Mouse (Mus musculus): Measurements from ENCODE around the gene Hyal3. TPM values are rescaled to one million over a fixed set of nuclear protein-coding genes. Genes with fewer than 3 reads are reported as not detected.

The Hyal3 gene
- total RNA-seq, 1 experiment from 2014 or later: 0.87 TPM

DNA sequence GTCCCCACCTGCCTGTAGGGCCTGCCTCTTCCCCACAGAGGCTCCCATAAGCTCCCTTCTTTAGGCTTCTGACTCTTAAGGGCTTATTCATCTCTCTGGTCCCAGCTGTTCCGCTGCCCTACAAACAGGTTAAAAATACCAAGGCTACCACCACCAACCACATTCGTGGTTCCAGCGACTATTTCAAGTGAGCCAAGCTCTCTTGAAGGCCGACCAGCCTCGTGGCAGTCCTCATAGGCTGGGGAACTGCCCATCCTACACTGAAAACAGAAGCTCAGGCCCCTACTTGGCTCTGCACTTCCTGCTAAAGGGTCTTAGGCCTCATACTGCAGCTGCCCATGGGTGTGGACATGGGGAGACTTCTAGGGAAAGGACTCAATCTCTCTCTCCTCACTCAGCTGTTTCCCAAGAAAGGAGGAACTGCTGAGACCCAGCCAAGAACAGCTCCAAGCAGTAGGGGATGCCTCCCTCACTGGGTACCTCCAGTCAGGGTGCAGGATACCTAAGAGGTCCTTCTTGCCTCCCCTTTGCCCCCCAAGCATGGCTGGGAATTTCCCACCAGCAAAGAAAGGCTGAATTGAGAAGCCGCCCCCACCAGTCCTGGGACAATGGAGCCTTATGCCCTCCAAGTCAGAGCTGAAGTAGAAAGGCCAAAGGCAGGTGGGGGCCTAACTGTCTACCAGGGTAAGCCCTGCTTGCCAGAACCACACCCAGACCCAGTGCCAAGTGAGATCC, 31.0 kb downstream of the Hyal3 start:
- ATAC-seq (replicated peaks; ENCODE audit: low read depth, poor library complexity, severe bottlenecking): peak; percentile 6; the same call in 1 of the 2 replicates

DNA sequence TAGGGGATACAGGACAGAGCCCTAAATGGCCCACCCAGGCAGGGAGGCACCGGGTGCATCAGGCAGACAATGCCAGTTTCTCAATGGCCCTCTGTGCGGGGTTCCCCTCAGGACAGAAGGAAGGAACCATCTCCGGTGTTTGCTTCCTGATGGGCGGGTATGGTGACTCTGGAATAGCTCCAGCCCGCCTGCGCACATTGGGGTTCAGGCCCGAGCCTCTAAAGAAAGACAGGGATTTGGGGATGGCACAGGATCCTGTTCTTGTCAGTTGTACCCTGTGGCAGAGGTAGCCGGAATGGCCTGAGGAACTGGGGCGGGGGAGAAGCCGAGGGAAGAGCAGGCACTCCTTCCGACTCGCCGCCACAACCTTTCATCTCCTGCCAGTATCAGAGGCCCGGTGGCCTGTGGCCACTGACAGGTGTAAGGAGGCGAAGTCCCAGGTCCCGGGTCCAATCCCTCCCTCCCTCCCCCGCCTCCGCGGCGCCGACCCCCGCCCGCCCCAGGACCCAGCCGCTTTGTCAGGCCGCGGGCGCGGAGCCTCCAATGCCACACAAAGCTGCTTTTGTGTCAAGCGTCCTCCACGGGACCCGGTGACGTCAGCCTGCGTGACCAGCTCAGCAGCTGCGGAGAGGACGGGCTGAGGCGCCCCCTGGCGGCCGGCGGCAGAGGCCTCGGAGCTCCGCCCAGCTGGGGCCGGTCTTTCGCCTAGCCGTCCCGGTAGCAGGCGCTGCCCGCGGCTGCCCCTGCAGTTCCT, 31.8 kb downstream of the Hyal3 start:
- ATAC-seq (replicated peaks; ENCODE audit: low read depth, poor library complexity, severe bottlenecking): peak; percentile 83

DNA sequence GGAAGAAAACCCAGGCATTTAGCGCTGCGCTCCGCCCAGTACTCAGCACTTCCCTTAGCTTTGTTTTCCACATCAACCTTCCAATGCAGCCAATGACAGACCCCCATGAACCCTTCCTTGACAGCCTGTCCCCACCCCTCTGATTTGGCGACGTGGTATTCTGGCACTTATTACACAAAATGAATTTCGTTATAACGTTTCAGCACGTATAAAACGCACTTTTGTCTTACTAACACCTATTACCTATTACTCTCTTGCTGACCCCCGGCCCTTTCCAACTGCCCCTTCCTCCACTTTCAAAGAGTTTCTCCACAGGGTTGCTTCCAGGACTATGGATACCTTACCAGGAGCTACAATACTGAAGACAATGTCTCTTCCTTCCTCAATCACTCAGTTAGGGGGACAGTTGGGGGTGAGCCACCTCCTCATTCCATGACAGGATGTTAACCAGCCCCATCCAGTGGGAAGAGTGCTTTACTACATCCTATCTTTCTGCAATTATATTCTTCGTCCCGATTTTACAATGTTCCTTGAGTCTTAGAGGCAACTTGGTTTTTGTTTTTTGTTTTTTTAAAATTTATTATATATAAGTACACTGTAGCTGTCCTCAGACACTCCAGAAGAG, 32.4 kb downstream of the Hyal3 start:
- no peak; the same call in 1 of the 2 replicates for ATAC-seq (replicated peaks; ENCODE audit: low read depth, poor library complexity, severe bottlenecking)

DNA sequence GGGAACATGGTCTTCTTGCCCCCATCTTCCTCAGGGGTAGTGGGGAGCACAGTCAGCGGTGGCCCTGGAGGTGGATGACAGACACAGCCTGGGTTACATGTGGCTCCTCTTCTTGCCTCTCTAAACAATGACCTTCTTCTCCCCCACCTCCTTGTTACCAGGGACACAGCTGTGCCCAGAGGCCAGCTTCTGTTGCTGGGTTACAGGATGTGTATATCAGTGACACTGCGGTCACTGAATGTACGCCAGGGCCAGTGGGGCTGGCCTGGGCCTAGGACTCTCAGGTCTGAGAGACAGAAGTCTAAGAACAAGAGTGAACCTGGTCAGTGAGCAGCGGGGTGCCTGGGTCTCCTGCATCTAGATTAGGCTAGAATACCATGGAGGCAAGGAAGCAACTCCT, 34.4 kb downstream of the Hyal3 start:
- no peak for ATAC-seq (replicated peaks; ENCODE audit: low read depth, poor library complexity, severe bottlenecking)

DNA sequence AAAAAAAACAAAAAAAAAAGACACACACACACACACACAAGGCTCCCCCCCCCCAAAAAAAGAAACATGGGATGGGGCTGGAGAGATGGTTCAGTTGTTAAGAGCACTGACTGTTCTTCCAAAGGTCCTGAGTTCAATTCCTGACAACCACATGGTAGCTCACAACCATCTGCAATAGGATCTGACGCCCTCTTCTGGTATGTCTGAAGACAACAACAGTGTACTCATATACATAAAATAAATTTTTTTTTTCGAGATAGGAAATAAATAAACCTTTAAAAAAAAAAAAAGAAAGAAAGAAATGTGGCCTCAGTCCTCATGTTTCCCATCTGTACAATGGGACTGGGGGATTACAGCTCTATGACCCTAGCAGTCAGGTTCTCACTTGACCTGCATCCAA, 36.8 kb downstream of the Hyal3 start:
- ATAC-seq (replicated peaks; ENCODE audit: low read depth, poor library complexity, severe bottlenecking): no peak

DNA sequence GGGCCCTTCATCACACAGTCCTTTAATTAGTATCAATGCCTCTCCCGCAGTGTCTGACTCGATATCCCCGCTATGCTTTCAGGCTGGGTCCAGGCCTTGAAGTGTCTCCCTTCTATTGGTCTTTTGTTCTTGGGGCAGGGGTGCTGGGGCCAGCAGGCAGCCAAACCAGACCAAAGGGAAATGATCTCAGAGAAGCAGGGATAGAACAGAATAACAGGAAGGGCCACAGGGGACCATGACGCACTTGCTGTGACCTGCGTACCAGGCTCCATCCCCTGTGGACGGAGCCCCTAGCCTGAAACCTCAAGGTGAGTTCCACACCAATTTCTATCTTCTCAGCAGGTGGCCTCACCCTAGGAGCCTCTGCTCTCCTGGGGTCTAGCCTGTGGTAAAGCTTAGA, 37.5 kb downstream of the Hyal3 start:
- ATAC-seq (replicated peaks; ENCODE audit: low read depth, poor library complexity, severe bottlenecking): no peak

DNA sequence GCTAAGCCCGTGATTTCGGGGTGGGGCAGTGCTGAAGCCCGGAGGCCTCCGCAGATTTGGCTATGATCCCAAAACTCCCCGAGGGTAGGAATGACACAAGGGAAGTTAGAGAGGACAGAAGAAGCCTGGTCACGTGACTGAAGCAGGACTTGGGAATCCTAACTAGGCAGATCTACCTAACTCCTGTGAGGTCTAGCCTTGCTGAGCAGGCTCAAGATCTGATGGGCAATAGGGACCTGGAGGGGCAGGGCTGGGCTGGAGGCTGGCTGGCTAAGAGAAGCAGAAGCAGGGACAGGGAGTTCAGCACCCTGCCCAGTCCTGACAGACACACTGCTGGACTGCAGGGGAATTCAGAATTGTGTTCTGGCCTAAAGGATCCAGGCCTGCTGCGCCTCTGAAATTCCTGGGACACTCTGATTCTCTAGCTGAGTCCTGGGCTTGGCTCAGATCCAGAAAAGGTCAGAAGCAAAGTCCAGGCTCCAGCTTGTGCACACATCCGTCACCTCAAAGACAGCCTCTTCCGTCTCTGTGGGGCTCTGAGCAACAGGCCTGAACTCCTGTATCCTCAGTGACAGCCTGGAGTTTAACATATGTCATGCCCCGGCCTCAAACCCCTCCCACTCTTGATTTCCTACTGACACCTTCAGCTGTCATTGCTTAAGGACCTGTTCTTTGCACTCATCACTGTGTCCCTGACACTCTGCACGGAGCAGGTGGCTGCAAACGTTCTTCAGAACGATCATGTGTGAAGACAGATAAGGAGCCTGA, 38.3 kb downstream of the Hyal3 start:
- ATAC-seq (replicated peaks; ENCODE audit: low read depth, poor library complexity, severe bottlenecking): peak; percentile 26; the same call in 1 of the 2 replicates

DNA sequence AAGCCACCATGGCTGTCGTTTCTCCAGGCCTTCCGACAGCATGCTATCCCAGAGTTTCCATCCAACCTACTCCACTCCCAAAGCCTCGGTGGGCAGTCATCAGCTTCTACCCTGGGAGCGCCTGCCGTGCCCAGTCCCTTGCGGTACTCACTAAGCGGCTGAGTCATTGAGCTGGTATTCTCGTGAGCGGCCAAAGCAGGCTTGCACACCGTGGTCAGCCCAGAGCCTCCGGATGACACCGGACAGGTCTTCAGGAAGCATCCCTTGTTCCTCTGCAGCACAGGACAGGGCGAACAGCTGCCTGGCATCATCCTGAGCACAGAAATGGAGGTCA, 38.9 kb downstream of the Hyal3 start:
- no peak for ATAC-seq (replicated peaks; ENCODE audit: low read depth, poor library complexity, severe bottlenecking)

DNA sequence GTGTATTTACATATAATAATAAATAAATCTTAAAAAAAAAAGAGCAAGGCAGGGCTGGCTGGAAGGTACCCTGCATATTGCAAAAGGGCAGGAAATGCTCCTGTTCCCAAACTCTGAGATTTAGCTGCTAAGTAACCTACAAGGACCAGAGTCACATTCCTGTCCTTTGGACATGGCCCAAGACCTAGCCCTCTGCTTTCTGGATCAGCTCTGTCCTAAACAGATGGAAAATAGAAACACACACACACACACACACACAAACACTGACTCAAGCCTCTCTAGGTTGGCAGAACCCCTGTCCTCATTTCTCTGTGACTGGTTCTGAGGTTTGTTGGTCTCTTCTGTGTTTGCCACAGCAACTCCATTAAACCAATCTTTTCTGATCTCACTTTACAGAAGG, 40.3 kb downstream of the Hyal3 start:
- no peak for ATAC-seq (replicated peaks; ENCODE audit: low read depth, poor library complexity, severe bottlenecking)

DNA sequence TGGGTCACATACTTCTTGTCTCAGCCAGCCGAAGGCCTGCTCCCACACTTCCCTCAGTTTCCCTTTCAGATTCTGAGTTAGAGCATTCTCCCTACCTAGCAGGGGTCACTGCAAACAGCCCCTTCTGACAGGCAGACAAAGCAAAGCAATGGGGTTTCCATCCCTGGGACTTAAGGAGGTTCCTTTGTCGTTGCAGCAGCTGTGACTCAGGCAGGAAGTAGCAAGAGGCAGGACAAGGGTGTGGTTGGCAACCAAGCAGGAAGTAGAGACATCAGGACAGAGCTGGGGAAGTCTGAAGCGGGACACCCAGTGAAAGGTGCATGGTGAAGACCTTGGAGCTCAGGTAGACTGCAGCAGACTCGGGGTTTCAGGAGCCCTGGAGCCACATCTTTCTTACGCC, 43.9 kb downstream of the Hyal3 start:
- ATAC-seq (replicated peaks; ENCODE audit: low read depth, poor library complexity, severe bottlenecking): peak; percentile 48

DNA sequence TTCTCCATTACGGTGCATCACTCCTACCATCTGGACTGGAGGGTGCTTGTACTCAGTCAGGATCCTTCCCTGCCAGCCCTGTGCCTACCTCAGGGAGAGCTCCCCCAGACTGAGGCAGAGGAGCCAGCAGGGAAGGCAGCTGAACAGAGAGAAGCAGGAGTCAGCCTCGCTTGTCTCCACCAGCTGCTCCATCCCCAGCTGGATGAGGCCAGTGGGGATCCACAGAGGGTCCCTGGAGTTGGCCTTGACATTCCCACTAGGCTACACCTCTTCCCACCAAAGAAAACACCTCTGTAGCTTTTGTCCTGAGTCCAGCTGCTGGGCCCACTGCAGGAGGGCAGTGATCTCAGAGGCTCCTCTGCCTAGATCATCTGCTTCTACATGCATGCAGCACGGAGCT, 44.3 kb downstream of the Hyal3 start:
- peak; percentile 5; the same call in 1 of the 2 replicates for ATAC-seq (replicated peaks; ENCODE audit: low read depth, poor library complexity, severe bottlenecking)

DNA sequence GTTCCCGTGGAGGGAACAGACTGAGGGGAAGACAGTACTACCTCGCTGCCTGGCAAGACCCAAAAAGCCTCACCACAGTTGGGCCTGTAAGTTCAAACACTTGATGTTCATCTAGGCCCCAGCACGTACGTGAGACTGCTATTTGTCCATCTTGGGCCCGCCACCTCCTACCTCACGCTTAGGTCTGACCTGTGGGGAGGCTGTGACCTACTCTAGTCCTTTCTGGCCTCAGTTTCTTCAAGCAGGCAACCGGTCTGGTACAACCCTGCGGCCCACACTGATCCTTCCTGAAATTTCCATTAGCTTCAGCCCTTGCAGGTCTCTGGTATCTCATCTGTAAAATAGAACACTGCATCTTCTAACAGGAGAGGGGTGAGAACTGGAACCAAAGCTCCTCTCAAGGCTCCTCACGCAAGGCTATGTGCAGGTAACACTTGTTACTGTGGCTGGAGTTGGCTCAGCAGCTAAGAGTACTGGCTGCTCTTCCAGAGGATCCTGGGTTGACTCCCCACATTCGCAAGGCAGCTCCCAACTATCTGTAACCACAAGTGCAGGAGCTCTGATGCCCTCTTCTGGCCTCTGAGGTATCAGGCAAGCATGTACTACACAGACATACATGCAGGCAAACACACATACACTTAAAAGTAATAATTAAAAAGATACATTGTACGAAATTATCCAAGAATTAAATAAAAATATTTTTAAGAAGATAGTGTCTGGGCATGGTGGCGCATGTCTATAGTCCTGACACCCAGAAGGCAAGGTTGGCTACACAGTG, 44.9 kb downstream of the Hyal3 start:
- ATAC-seq (replicated peaks; ENCODE audit: low read depth, poor library complexity, severe bottlenecking): no peak

DNA sequence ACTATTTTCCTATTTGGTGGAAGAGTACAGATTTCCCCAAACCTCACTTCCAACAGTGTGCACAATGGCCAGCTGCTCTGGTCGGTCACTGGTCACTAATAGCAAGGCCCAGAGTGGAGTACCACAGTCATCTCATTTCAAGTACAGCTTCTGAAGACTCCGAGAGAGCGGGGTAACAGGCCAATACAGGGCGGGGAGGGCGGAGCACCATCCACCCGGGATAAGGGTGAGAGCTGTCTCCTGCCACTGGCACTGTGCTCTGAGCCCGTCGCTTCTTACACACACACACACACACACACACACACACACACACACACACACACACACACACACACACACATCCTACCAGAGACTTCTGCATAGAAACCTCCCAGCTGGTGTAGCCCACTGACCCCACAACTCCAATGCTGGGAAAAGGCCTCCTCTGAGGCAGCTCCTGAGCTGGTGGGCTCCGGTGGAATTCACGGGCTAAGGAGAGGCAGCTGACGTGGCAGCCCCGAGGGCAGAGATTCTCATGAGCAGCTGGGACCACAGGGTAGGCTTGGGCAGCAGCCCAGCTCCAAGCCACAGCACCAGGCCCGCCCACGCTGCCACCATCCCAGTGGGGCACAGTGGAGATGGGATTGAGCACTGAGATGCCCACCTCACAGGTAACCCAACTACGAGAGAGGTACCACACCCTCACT, 45.7 kb downstream of the Hyal3 start:
- ATAC-seq (replicated peaks; ENCODE audit: low read depth, poor library complexity, severe bottlenecking): peak; percentile 3; the same call in 1 of the 2 replicates

DNA sequence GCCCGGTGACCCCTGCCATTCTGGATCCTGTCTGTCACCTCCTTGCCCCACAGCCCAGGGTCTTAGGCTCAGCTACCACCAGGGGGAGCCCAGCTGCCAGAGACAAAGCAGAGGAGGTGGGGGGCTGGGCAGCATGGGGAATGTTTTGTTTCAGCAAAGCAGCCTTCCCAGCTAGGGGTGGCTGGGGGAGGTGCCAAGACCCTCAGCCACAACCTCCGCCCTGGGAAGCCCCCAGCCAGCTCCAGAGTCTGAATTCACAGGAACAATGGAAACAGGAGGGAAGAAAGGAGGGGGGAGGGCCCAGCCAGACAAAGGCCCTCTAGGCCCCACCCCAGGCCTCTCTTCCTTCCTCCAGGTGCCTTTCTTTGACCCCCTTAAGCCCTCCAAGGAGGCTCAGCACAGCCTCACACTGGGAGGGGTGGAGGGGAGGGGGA, 46.2 kb downstream of the Hyal3 start:
- peak; percentile 47 for ATAC-seq (replicated peaks; ENCODE audit: low read depth, poor library complexity, severe bottlenecking)

DNA sequence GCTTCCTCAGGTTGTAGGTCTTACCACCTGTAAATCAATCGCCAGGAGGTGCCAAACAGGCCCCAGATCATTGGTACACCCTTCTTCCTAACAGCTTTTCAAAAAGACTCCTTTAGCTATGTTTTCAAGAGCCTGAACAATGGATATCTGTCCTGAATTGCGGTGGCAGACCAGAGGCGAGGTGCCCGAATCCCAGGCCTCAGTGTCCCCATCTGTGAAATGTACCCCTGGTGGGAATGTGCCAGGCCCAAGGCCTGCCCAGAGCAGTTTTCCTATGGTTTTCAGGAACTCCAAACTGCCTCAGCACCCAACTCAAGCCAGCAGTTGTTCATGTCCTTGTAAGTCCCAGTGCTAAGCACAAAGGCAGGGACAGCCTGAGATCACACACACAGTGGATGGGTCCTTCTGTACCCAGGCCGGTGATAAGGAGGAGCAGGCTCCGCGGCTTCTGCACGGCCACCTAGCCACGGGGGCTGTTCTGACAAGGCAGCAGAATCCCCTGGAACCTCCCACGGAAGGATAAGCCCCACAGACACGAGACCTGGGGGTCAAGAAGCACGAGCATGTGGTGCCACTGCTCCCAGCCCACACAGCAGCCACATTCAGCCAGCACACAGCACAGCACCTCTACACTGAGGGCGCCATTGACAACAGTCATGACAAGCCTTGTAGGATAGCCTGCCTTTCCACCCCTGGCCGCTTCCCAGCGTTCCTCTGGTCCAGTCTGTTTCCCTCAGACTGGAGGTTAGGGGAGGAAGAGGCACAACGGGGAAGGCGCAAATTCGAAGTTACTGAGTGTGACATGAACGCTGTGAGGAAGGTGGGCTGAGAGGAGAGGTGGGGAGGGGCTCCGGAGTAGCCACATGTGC, 47.0 kb downstream of the Hyal3 start:
- ATAC-seq (replicated peaks; ENCODE audit: low read depth, poor library complexity, severe bottlenecking): no peak

DNA sequence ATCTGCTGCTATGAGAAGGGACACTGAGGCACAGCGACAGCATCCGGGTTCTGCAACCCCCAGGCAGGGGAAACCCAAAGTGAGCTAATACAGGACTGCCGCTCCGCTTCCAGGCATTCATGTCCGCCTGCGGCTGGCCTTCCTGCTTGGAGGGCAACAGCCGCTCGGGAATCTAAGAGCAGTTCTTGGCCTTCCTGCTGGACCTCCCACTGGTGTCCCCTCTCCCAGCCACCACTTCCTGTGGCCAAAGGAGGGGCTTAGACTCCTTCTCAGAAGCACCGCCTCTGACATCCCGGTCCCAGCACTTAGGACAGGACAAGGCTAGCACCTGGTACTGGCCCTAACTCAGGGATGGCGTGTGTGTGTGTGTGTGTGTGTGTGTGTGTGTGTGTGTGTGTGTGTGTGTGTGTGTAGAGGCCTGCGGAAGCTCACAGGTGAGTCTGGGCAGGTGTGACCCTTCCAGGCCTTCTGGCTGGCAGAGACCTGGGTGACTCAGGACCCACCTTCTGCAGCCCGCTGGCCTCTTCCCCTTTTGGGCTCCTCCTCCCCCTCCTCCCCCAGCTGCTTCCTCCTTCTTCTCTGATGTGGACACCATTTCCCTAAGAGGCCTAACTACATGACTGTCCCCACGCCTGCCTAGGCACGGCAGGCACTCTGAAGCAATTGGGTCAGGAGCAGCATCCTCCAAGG, 48.2 kb downstream of the Hyal3 start:
- peak; percentile 51 for ATAC-seq (replicated peaks; ENCODE audit: low read depth, poor library complexity, severe bottlenecking)

DNA sequence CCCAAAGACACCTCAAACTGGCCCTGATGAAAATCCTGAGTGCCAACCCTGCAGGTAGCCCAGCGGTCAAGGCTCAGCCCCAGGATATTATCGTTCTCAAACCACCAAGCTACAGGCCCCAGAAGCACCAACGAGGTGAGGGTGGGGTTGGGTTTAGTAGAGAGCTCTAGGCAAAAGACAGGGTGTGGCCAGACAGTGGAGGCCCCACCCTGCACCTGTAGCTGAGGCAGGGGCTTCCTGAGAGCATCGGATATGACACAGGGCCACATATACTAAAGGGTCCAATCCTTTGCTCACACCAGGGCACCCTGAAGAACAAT, 48.8 kb downstream of the Hyal3 start:
- ATAC-seq (replicated peaks; ENCODE audit: low read depth, poor library complexity, severe bottlenecking): no peak

DNA sequence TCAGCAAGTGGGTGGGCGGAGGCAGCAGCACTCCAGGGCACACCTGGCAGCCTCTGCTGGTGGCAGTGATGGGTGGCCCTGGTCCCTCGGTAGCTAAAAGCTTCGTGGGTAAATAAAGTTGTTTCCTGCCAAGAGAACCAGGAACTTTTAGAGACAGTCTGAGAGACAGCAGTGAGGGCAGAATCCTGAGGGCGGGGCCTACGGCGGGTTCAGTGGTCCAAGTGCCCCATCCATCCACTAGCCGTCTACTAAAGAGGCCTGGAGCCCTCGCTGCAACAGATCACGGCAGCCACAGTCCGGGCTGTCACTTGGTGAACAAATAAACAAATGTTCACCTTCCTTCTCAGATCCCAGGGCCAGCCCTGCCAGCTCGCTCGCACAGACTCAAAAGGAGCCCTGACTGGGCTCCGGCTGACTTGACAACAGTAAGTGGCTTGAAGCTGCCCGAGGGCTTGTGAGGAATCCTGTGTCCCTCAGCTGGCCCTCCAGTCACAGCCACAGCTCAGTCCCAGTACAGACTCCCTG, 49.3 kb downstream of the Hyal3 start:
- ATAC-seq (replicated peaks; ENCODE audit: low read depth, poor library complexity, severe bottlenecking): no peak
